Mouse (Mus musculus) bone marrow, adult 2 months (tissue): ENCODE measurements at regions not wholly inside any gene's neighbourhood (a gene's known extent, or its start where the extent isn't known, plus 50 kb on each side); places are given as distances from the start of the nearest gene placed in this dataset.

ENCODE experiments used
- H3K27ac ChIP-seq: fragments of 200-500 bp; 2 replicates; pipeline ENCODE4 v1.5.1; 2012; ENCODE audit warnings: low read depth, mild to moderate bottlenecking, control low read depth, inconsistent platforms, low read length; ENCODE audit not compliant: control insufficient read depth, poor library complexity, insufficient read depth
- H3K4me1 ChIP-seq: fragments of 200-500 bp; 2 replicates; pipeline ENCODE4 v1.6.1; 2011; ENCODE audit warnings: low read length; ENCODE audit not compliant: control insufficient read depth, insufficient read depth
- H3K4me3 ChIP-seq: fragments of 200-500 bp; replicated peaks from 2 replicates; pipeline ENCODE3; 2011; ENCODE audit warnings: mild to moderate bottlenecking, low read depth, low read length, control low read depth; ENCODE audit not compliant: control insufficient read depth
- CTCF ChIP-seq: fragments of 200-500 bp; IDR thresholded peaks from 2 replicates; pipeline ENCODE4 v1.5.1; 2011; ENCODE audit warnings: low read length, control low read depth; ENCODE audit not compliant: control insufficient read depth, insufficient read depth
- POLR2A ChIP-seq: fragments of 200-500 bp; IDR thresholded peaks from 2 replicates; pipeline ENCODE4 v1.6.1; 2011; ENCODE audit warnings: low read depth, mild to moderate bottlenecking, control low read depth, low read length, borderline replicate concordance; ENCODE audit not compliant: control insufficient read depth
- WGBS: fragments of 180-500 bp; shearing (Covaris S2); methylation state at CpG from one replicate; pipeline ENCODE4 v1.1.7; 2018; 5-methylcytosine and 5-hydroxymethylcytosine counted together

- Histone ChIP-seq H3K4me3 (no peak overlapping the region), H3K27ac (no peak overlapping the region), H3K4me1 (no peaks in the 10 kb centered on the region)
- WGBS: 4% methylated on average over 7 of the region's 7 CpGs
- no peak for TF ChIP-seq POLR2A
- no peak for TF ChIP-seq CTCF
These were observed 82.1 kb upstream of the Zbtb40 start for GRCm38 (mm10) chr4:137130619-137131212.

GRCm38 (mm10) chr4:137128152-137128551 lies 79.6 kb upstream of the Zbtb40 start:
- Histone ChIP-seq H3K4me3 (no peak overlapping the region), H3K27ac (no peak overlapping the region), H3K4me1 (no peaks in the 10 kb centered on the region)
- TF ChIP-seq POLR2A: no peak
- no peak for TF ChIP-seq CTCF
- WGBS: 4% methylated on average over 15 of the region's 15 CpGs

GRCm38 (mm10) chr4:137121684-137122083 lies 73.1 kb upstream of the Zbtb40 start:
- H3K4me1 ChIP-seq: no peaks in the 10 kb centered on the region
- TF ChIP-seq POLR2A (no peak), CTCF (no peak)
- WGBS: 72% methylated on average over 10 of the region's 10 CpGs
- H3K27ac ChIP-seq: no peak overlapping the region
- no peak overlapping the region for H3K4me3 ChIP-seq

GRCm38 (mm10) chr4:137120597-137120996 lies 72.0 kb upstream of the Zbtb40 start:
- Histone ChIP-seq H3K4me3 (no peak overlapping the region), H3K4me1 (no peaks in the 10 kb centered on the region), H3K27ac (no peak overlapping the region)
- WGBS: 64% methylated on average over 7 of the region's 7 CpGs
- TF ChIP-seq CTCF (no peak), POLR2A (no peak)

GRCm38 (mm10) chr4:137118332-137118715 lies 69.7 kb upstream of the Zbtb40 start:
- 31% methylated on average over 10 of the region's 10 CpGs for WGBS
- Histone ChIP-seq H3K4me3 (no peak overlapping the region), H3K27ac (no peak overlapping the region), H3K4me1 (no peaks in the 10 kb centered on the region)
- TF ChIP-seq POLR2A (no peak), CTCF (no peak)

- no peak overlapping the region for H3K27ac ChIP-seq
- no peaks in the 10 kb centered on the region for H3K4me1 ChIP-seq
- TF ChIP-seq CTCF (no peak), POLR2A (no peak)
- WGBS: 10% methylated on average over 26 of the region's 27 CpGs
- H3K4me3 ChIP-seq: no peak overlapping the region
These were observed 69.1 kb upstream of the Zbtb40 start for GRCm38 (mm10) chr4:137117471-137118331.

- WGBS: 87% methylated on average over 14 of the region's 14 CpGs
These were observed 66.5 kb upstream of the Zbtb40 start for GRCm38 (mm10) chr4:137115062-137115461.

GRCm38 (mm10) chr4:137110276-137110675 lies 61.7 kb upstream of the Zbtb40 start:
- no peak overlapping the region for H3K27ac ChIP-seq
- H3K4me1 ChIP-seq: no peaks in the 10 kb centered on the region
- 81% methylated on average over 10 of the region's 10 CpGs for WGBS
- no peak for TF ChIP-seq CTCF
- TF ChIP-seq POLR2A: no peak
- H3K4me3 ChIP-seq: no peak overlapping the region

More at GRCm38 (mm10) chr4:137115062-137115461, 66.5 kb upstream of the Zbtb40 start:
- Histone ChIP-seq H3K27ac (no peak overlapping the region), H3K4me1 (no peaks in the 10 kb centered on the region), H3K4me3 (no peak overlapping the region)
- TF ChIP-seq CTCF: no peak
- no peak for TF ChIP-seq POLR2A

GRCm38 (mm10) chr4:137104447-137105044 lies 55.9 kb upstream of the Zbtb40 start:
- TF ChIP-seq POLR2A (no peak), CTCF (no peak)
- no peak overlapping the region for H3K4me3 ChIP-seq
- WGBS: 81% methylated on average over 10 of the region's 10 CpGs
- H3K4me1 ChIP-seq: no peaks in the 10 kb centered on the region
- H3K27ac ChIP-seq: no peak overlapping the region
